Mouse (Mus musculus) thymus, adult 2 months (tissue): Measurements from ENCODE around the gene Erc2.

Source experiments
- CTCF ChIP-seq: fragments of 200-500 bp; IDR thresholded peaks from 2 replicates; pipeline ENCODE4 v1.5.1; 2012; ENCODE audit warnings: mild to moderate bottlenecking, control low read depth, low read length, moderate library complexity, borderline replicate concordance; ENCODE audit not compliant: control insufficient read depth, poor library complexity, insufficient read depth; ENCODE audit errors: extremely low read depth
- POLR2A ChIP-seq: fragments of 200-500 bp; IDR thresholded peaks from 2 replicates; pipeline ENCODE4 v1.6.1; 2012; ENCODE audit warnings: mild to moderate bottlenecking, low read length, control low read depth, moderate library complexity; ENCODE audit not compliant: control insufficient read depth, poor library complexity, insufficient read depth; ENCODE audit errors: extremely low read depth

DNA sequence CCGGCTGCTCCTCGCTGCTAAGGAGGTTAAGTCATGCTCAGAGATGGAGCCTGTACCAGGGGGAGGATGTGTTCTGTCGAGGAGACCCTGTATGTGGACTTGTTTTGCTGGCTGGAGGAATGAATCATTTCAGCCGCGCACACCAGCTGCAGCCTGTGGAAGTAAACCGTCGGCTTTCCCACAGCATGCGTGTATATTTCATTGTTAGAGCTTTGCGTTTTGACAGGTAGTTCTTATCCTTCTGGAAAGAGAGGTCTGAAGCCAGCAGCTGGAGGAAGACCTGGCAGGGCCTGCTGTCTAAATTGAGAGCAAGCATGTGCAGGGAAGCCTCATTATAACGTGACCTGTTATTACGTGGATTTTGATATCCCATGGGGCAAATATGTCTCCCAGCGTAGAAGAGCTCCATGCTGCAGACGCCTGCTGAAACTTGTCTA lies 788.6 kb downstream of the Erc2 start:
- TF ChIP-seq CTCF (no peak), POLR2A (no peak)
